In genomic region chr6:147719539-147719938, GRCm38 (mm10) we compare ENCODE assay signal across 22 mouse cellular contexts.
"Had no signal": no experiment of that assay in that cellular context is flagged by ENCODE, and none has a peak within 500 bp of the region (broad histone marks: within the 10 kb centered on the region; RNA-seq: fewer than 3 reads in every experiment).

No protein-coding gene starts in this region.

- H3K4me1 ChIP-seq: liver, embryonic 12.5 days had no signal

- DNase-seq: gastrocnemius, postnatal 14 days; gastrocnemius, postnatal 36 days; heart, adult 18-20 months; heart, postnatal 14 days; kidney, adult 18-20 months; kidney, adult 8-10 months; kidney, postnatal 10 days; kidney, postnatal 25 days; kidney, postnatal 4 days had no signal

- H3K9me3 ChIP-seq: heart, embryonic 13.5 days; heart, embryonic 15.5 days; hindbrain, embryonic 13.5 days; hindbrain, embryonic 15.5 days; limb, embryonic 13.5 days; limb, embryonic 15.5 days; liver, embryonic 12.5 days had no signal

- H3K27ac ChIP-seq: heart, embryonic 13.5 days; heart, embryonic 15.5 days; hindbrain, embryonic 13.5 days; hindbrain, embryonic 15.5 days; hindbrain, postnatal 0 days; left cerebral cortex, adult 2 months; limb, embryonic 13.5 days; limb, embryonic 15.5 days; liver, embryonic 12.5 days; liver, embryonic 14.5 days had no signal

- H3K9ac ChIP-seq: heart, embryonic 15.5 days; hindbrain, embryonic 13.5 days; hindbrain, embryonic 15.5 days; limb, embryonic 13.5 days; limb, embryonic 15.5 days; liver, embryonic 12.5 days; liver, embryonic 14.5 days had no signal

- H3K4me2 ChIP-seq: heart, embryonic 11.5 days; heart, embryonic 13.5 days; heart, embryonic 15.5 days; hindbrain, embryonic 13.5 days; hindbrain, embryonic 15.5 days; limb, embryonic 13.5 days; limb, embryonic 15.5 days; liver, embryonic 12.5 days had no signal

- H3K27me3 ChIP-seq: heart, embryonic 13.5 days; heart, embryonic 15.5 days; hindbrain, embryonic 13.5 days; hindbrain, embryonic 15.5 days; limb, embryonic 13.5 days; limb, embryonic 15.5 days; liver, embryonic 12.5 days had no signal

- H3K36me3 ChIP-seq: heart, embryonic 13.5 days; heart, embryonic 15.5 days; hindbrain, embryonic 13.5 days; hindbrain, embryonic 15.5 days; limb, embryonic 13.5 days; limb, embryonic 15.5 days; liver, embryonic 12.5 days had no signal

- H3K4me3 ChIP-seq: heart, embryonic 13.5 days; heart, embryonic 15.5 days; hindbrain, embryonic 13.5 days; hindbrain, embryonic 15.5 days; layer of hippocampus, adult 2 months; left cerebral cortex, adult 2 months; limb, embryonic 13.5 days; limb, embryonic 15.5 days; liver, embryonic 12.5 days had no signal

- ATAC-seq: intestine, embryonic 16.5 days; liver, embryonic 12.5 days had no signal
